In genomic region chr11:119023616-119023980, GRCm38 (mm10) we compare ENCODE assay signal across 8 mouse cellular contexts. TPM values are rescaled to one million over a fixed set of nuclear protein-coding genes. Genes with fewer than 3 reads are reported as not detected.
A peak's percentile ranks its signal among the peaks of the same experiment; 100 is the strongest.
DNase-seq lines count a peak whose midpoint lies in the region; ATAC-seq and TF ChIP-seq lines count a peak whose summit lies in the region.

No protein-coding gene starts in this region.

- peak overlapping the region; percentile 93 for H3K4me2 ChIP-seq in forebrain, embryonic 11.5 days (ENCODE audit: low read depth, low read length, severe bottlenecking)
- peak overlapping the region; percentile 80 for H3K4me2 ChIP-seq in limb, embryonic 15.5 days

- DNase-seq in kidney, adult 2 months = no peak
- no peak for DNase-seq in kidney, adult 8-10 months
- DNase-seq in ES-E14 (ENCODE audit: low read depth, low spot score) = no peak
- peak; percentile 88 for DNase-seq in forebrain, embryonic 11.5 days (ENCODE audit: low spot score)
- no peak for DNase-seq in urinary bladder, adult 18-20 months (ENCODE audit: low spot score in 2 of 2)
- DNase-seq in natural killer cell, adult 2 months (ENCODE audit: low spot score in 2 of 2) = no peak

- 0 out of 2 replicates have a peak, but pooled peaks cover 7% of the 10 kb centered on the region for H3K4me1 ChIP-seq in kidney, adult 2 months (ENCODE audit: control insufficient read depth, insufficient read depth, low read length)
- H3K4me1 ChIP-seq in ES-E14 (ENCODE audit: control insufficient read depth in 2 of 2, insufficient read depth in 2 of 2, low read length in 2 of 2, poor library complexity in 1 of 2) = peaks cover 0 to 3% of the 10 kb centered on the region in 2 experiments; a peak in 1 of 4 replicates
- peaks cover 19% of the 10 kb centered on the region for H3K4me1 ChIP-seq in forebrain, embryonic 11.5 days (replicated peaks; ENCODE audit: control insufficient read depth, insufficient read depth, low read length)
- peaks cover 36% of the 10 kb centered on the region for H3K4me1 ChIP-seq in limb, embryonic 15.5 days
- H3K4me1 ChIP-seq in small intestine, adult 2 months (ENCODE audit: control insufficient read depth, insufficient read depth, insufficient read length, low read length) = peaks cover 5% of the 10 kb centered on the region

- no peak; the same call in none of the 2 replicates for ATAC-seq in forebrain, embryonic 11.5 days (replicated peaks; ENCODE audit: low FRiP score)
- ATAC-seq in limb, embryonic 15.5 days (ENCODE audit: insufficient number of reproducible peaks, low FRiP score, low TSS enrichment, low read depth) = no peak

- peak overlapping the region; percentile 94 for H3K9ac ChIP-seq in ES-E14 (ENCODE audit: insufficient read depth, low read depth, low read length, poor library complexity, severe bottlenecking)
- H3K9ac ChIP-seq in forebrain, embryonic 11.5 days (ENCODE audit: low read length) = peak overlapping the region; percentile 98
- H3K9ac ChIP-seq in limb, embryonic 15.5 days = peak overlapping the region; percentile 87

- peak overlapping the region; percentile 95 for H3K4me3 ChIP-seq in kidney, adult 2 months (ENCODE audit: insufficient read depth, low read depth, low read length)
- peak overlapping the region; percentile 80 to 85 for H3K4me3 ChIP-seq in ES-E14 (ENCODE audit: insufficient read depth in 1 of 2, low read depth in 1 of 2, low read length in 2 of 2, poor library complexity in 1 of 2, severe bottlenecking in 1 of 2)
- H3K4me3 ChIP-seq in forebrain, embryonic 11.5 days (ENCODE audit: low read depth, low read length) = peak overlapping the region; percentile 92
- peak overlapping the region; percentile 95 for H3K4me3 ChIP-seq in limb, embryonic 15.5 days
- peak overlapping the region; percentile 94 for H3K4me3 ChIP-seq in small intestine, adult 2 months (ENCODE audit: low read depth, low read length)

- TF ChIP-seq CTCF in kidney, adult 2 months (conservative IDR thresholded peaks at IDR 0.05; ENCODE audit: insufficient read depth, insufficient read length, low read depth, low read length) = no peak
- no peak for TF ChIP-seq CTCF in small intestine, adult 2 months (IDR thresholded peaks at IDR 0.05; ENCODE audit: extremely low read depth, insufficient read length, insufficient replicate concordance, low read depth, low read length)

- in situ Hi-C loops in ES-E14 (cut with MboI; ENCODE audit: low sequenced_read_pairs in 2 of 2, unreplicated experiment in 2 of 2) = no loop called here

- H3K27ac ChIP-seq in kidney, adult 2 months (ENCODE audit: insufficient read depth, low read depth, low read length) = no peak overlapping the region
- H3K27ac ChIP-seq in ES-E14 (ENCODE audit: insufficient read depth, low read depth, low read length, poor library complexity, severe bottlenecking) = no peak overlapping the region
- peak overlapping the region; percentile 90 for H3K27ac ChIP-seq in forebrain, embryonic 11.5 days (ENCODE audit: low read depth, low read length)
- H3K27ac ChIP-seq in limb, embryonic 15.5 days = peak overlapping the region; percentile 96
- H3K27ac ChIP-seq in small intestine, adult 2 months (ENCODE audit: insufficient read depth, low read depth, low read length) = no peak overlapping the region

- no peaks in the 10 kb centered on the region for H3K27me3 ChIP-seq in kidney, adult 2 months (replicated peaks; ENCODE audit: control insufficient read depth, insufficient read depth, low read length)
- H3K27me3 ChIP-seq in forebrain, embryonic 11.5 days (ENCODE audit: control insufficient read depth, insufficient read depth, low read length) = peaks cover 8% of the 10 kb centered on the region
- H3K27me3 ChIP-seq in limb, embryonic 15.5 days = 0 out of 2 replicates have a peak, but pooled peaks cover 4% of the 10 kb centered on the region
- H3K27me3 ChIP-seq in small intestine, adult 2 months (ENCODE audit: control insufficient read depth, insufficient read depth, low read length) = peaks cover 21% of the 10 kb centered on the region

- WGBS in kidney, adult 2 months = 3% methylated on average over 15 of the region's 15 CpGs
- WGBS in forebrain, embryonic 11.5 days = 1% methylated on average over 15 of the region's 15 CpGs
- WGBS in limb, embryonic 15.5 days = under 1% methylated on average over 15 of the region's 15 CpGs
- under 1% methylated on average over 15 of the region's 15 CpGs for WGBS in small intestine, adult 2 months

- no peak for TF ChIP-seq POLR2A in kidney, adult 2 months (IDR thresholded peaks at IDR 0.05; ENCODE audit: low read depth, low read length)
- no peak for TF ChIP-seq POLR2A in small intestine, adult 2 months (IDR thresholded peaks at IDR 0.05; ENCODE audit: low read depth, low read length)

- H3K36me3 ChIP-seq in kidney, adult 2 months (ENCODE audit: control insufficient read depth, insufficient read depth, low read length) = peaks cover 1% of the 10 kb centered on the region
- H3K36me3 ChIP-seq in ES-E14 (ENCODE audit: control insufficient read depth, insufficient read depth, low read length, poor library complexity, severe bottlenecking) = peaks cover 24% of the 10 kb centered on the region
- H3K36me3 ChIP-seq in forebrain, embryonic 11.5 days (ENCODE audit: control insufficient read depth, insufficient read depth, low read length) = peaks cover 20% of the 10 kb centered on the region
- peaks cover 26% of the 10 kb centered on the region for H3K36me3 ChIP-seq in limb, embryonic 15.5 days
- H3K36me3 ChIP-seq in small intestine, adult 2 months (ENCODE audit: control insufficient read depth, insufficient read depth, low read length) = peaks cover 14% of the 10 kb centered on the region

- no peaks in the 10 kb centered on the region for H3K9me3 ChIP-seq in ES-E14 (ENCODE audit: control insufficient read depth, insufficient read depth, low read depth, low read length)
- H3K9me3 ChIP-seq in forebrain, embryonic 11.5 days (ENCODE audit: control insufficient read depth, low read length) = no peaks in the 10 kb centered on the region
- no peaks in the 10 kb centered on the region for H3K9me3 ChIP-seq in limb, embryonic 15.5 days

TF ChIP-seq in ES-E14, 5 proteins besides CTCF, POLR2A, EP300 and RAD21:
- TF ChIP-seq ZNF384 (IDR thresholded peaks at IDR 0.05; ENCODE audit: low read depth, low read length) (no peak), CHD2 (IDR thresholded peaks at IDR 0.05; ENCODE audit: low read depth, low read length) (no peak), HCFC1 (IDR thresholded peaks at IDR 0.05; ENCODE audit: borderline replicate concordance, insufficient read depth, low read length) (no peak), MAFK (IDR thresholded peaks at IDR 0.05; ENCODE audit: insufficient read depth, low read depth, low read length) (no peak), ZC3H11A (IDR thresholded peaks at IDR 0.05; ENCODE audit: borderline replicate concordance, low read depth, low read length) (no peak)

RNA-seq across cellular contexts. Expression of gene Cbx2, which starts 0.8 kb away (rescaled TPM):
- 3.5 and 3.9 TPM in 2 replicates for polyA plus RNA-seq in kidney, adult 2 months (2012; rRNA removed)
- 12.6 and 13.9 TPM in 2 replicates for total RNA-seq in ES-E14 (2012; rRNA removed)
- 101 and 103 TPM in 2 replicates for polyA plus RNA-seq in forebrain, embryonic 11.5 days (2014; fragmentation: Nextera tagmentation; extraction: Ambion mirVana)
- 30.4 and 32.3 TPM in 2 replicates for polyA plus RNA-seq in limb, embryonic 15.5 days (2015; fragmentation: Nextera tagmentation; extraction: Ambion mirVana)
- 1.6 and 3.1 TPM in 2 replicates for polyA plus RNA-seq in small intestine, adult 2 months (2012; rRNA removed)

RNA-seq across cellular contexts. Expression of gene Cbx8, which starts 17.2 kb away (rescaled TPM):
- 2.1 and 2.7 TPM in 2 replicates for polyA plus RNA-seq in kidney, adult 2 months (2012; rRNA removed)
- total RNA-seq in ES-E14 (2012; rRNA removed) = 1.1 and 1.2 TPM in 2 replicates
- polyA plus RNA-seq in forebrain, embryonic 11.5 days (2014; fragmentation: Nextera tagmentation; extraction: Ambion mirVana) = 9.5 and 11.2 TPM in 2 replicates
- polyA plus RNA-seq in limb, embryonic 15.5 days (2015; fragmentation: Nextera tagmentation; extraction: Ambion mirVana) = 8.9 and 9.6 TPM in 2 replicates
- polyA plus RNA-seq in small intestine, adult 2 months (2012; rRNA removed) = 4.4 and 4.7 TPM in 2 replicates

RNA-seq across cellular contexts. Expression of gene Enpp7, which starts 35.6 kb away (rescaled TPM):
- polyA plus RNA-seq in kidney, adult 2 months (2012; rRNA removed) = not detected in 2 replicates
- not detected in 2 replicates for total RNA-seq in ES-E14 (2012; rRNA removed)
- polyA plus RNA-seq in forebrain, embryonic 11.5 days (2014; fragmentation: Nextera tagmentation; extraction: Ambion mirVana) = not detected in 2 replicates
- polyA plus RNA-seq in limb, embryonic 15.5 days (2015; fragmentation: Nextera tagmentation; extraction: Ambion mirVana) = not detected in 2 replicates
- polyA plus RNA-seq in small intestine, adult 2 months (2012; rRNA removed) = 10.8 and 2,214 TPM in 2 replicates

Comparison
In these comparisons a context has a peak if more than half of its experiments do, and no peak if none do; other contexts are left out.
1. H3K27ac ChIP-seq: peak in forebrain, embryonic 11.5 days (single experiment) and limb, embryonic 15.5 days (single experiment); none in kidney, adult 2 months (single experiment), ES-E14 (single experiment) and small intestine, adult 2 months (single experiment).
2. RNA of gene Enpp7, which starts 35.6 kb away (polyA plus RNA-seq): 10.8 to 2,214 TPM in small intestine, adult 2 months; not detected in kidney, adult 2 months, not detected in forebrain, embryonic 11.5 days and not detected in limb, embryonic 15.5 days; every median in the first group is over 10 times any median in the second.
3. Peak in every context shown above with its lines, with median percentiles within 50 percentile points of each other: H3K4me3 ChIP-seq and H3K9ac ChIP-seq.